Mouse (Mus musculus) right cerebral cortex, postnatal 14 days (tissue): ENCODE data around the gene Srgap1.
A peak's percentile ranks its signal among the peaks of the same experiment; 100 is the strongest.
"Not testable (repeated sequence)": the region's sequence is repeated elsewhere in the genome, so short reads cannot be mapped to it uniquely, and the experiment has no call there.

Experiments
- DNase-seq: peaks from one replicate; pipeline ENCODE4 v3.0.0; 2022

The Srgap1 gene

GRCm38 (mm10) chr10:121806806-121807205, 240.3 kb downstream of the Srgap1 start:
- DNase-seq, result no peak

GRCm38 (mm10) chr10:121805933-121806341, 241.2 kb downstream of the Srgap1 start:
- no peak for DNase-seq

- no peak for DNase-seq
Measured at GRCm38 (mm10) chr10:121804551-121804950, 242.6 kb downstream of the Srgap1 start.

- no peak for DNase-seq
Measured at GRCm38 (mm10) chr10:121800041-121800440, 247.1 kb downstream of the Srgap1 start.

- DNase-seq, result no peak
Measured at GRCm38 (mm10) chr10:121796027-121796802, 250.9 kb downstream of the Srgap1 start.

GRCm38 (mm10) chr10:121794486-121794885, 252.6 kb downstream of the Srgap1 start:
- DNase-seq, result no peak

GRCm38 (mm10) chr10:121792661-121793060, 254.5 kb downstream of the Srgap1 start:
- DNase-seq, result no peak

GRCm38 (mm10) chr10:121790078-121790477, 257.0 kb downstream of the Srgap1 start:
- DNase-seq, result no peak

- no peak for DNase-seq
Measured at GRCm38 (mm10) chr10:121788536-121788935, 258.6 kb downstream of the Srgap1 start.

- no peak for DNase-seq
Measured at GRCm38 (mm10) chr10:121781159-121781558, 266.0 kb downstream of the Srgap1 start.

- DNase-seq, result no peak
Measured at GRCm38 (mm10) chr10:121775990-121776389, 271.1 kb downstream of the Srgap1 start.

GRCm38 (mm10) chr10:121773813-121774212, 273.3 kb downstream of the Srgap1 start:
- no peak for DNase-seq

- DNase-seq, result no peak
Measured at GRCm38 (mm10) chr10:121770624-121771577, 276.2 kb downstream of the Srgap1 start.

- no peak for DNase-seq
Measured at GRCm38 (mm10) chr10:121769711-121770110, 277.4 kb downstream of the Srgap1 start.

- DNase-seq, result not testable (repeated sequence)
Measured at GRCm38 (mm10) chr10:121767295-121767694, 279.8 kb downstream of the Srgap1 start.

- DNase-seq, result peak; percentile 19
Measured at GRCm38 (mm10) chr10:121765174-121766057, 281.7 kb downstream of the Srgap1 start.

GRCm38 (mm10) chr10:121764469-121765173, 282.5 kb downstream of the Srgap1 start:
- DNase-seq, result no peak

- no peak for DNase-seq
Measured at GRCm38 (mm10) chr10:121763191-121763590, 283.9 kb downstream of the Srgap1 start.

GRCm38 (mm10) chr10:121762141-121762540, 285.0 kb downstream of the Srgap1 start:
- no peak for DNase-seq

- DNase-seq, result no peak
Measured at GRCm38 (mm10) chr10:121759095-121759494, 288.0 kb downstream of the Srgap1 start.

GRCm38 (mm10) chr10:121756677-121757076, 290.4 kb downstream of the Srgap1 start:
- DNase-seq, result no peak

GRCm38 (mm10) chr10:121755822-121756221, 291.3 kb downstream of the Srgap1 start:
- no peak for DNase-seq
